Mouse (Mus musculus) liver, embryonic 14.5 days (tissue): ENCODE measurements around the gene Nacc2. TPM values are rescaled to one million over a fixed set of nuclear protein-coding genes. Genes with fewer than 3 reads are reported as not detected.

Source experiments
- ATAC-seq: fragments of 200-750 bp; cut with Nextera tagmentation; 2 replicates; pipeline ENCODE4 v1.8.0; 2017; ENCODE audit warnings: moderate number of reproducible peaks, mild to moderate bottlenecking, moderate library complexity; ENCODE audit not compliant: insufficient read depth
- DNase-seq, 3 experiments: peaks; one replicate each; pipeline ENCODE4 v3.0.0-alpha.2; 2012 to 2013; ENCODE audit warnings: low read depth in 3 of 3, low spot score in 3 of 3
- H3K27ac ChIP-seq: fragments of 300-500 bp; sonication (generic); 2 replicates; pipeline ENCODE4 v1.5.1; 2014; ENCODE audit warnings: moderate library complexity, mild to moderate bottlenecking, control low read depth, inconsistent platforms
- H3K27me3 ChIP-seq: fragments of 300-500 bp; sonication (generic); 2 replicates; pipeline ENCODE4 v1.6.1; 2014; ENCODE audit warnings: mild to moderate bottlenecking, low read length, moderate library complexity; ENCODE audit not compliant: control insufficient read depth, insufficient read depth
- H3K36me3 ChIP-seq: fragments of 300-500 bp; sonication (generic); replicated peaks from 2 replicates; pipeline ENCODE4 v1.6.1; 2014; ENCODE audit warnings: low read depth; ENCODE audit not compliant: control insufficient read depth, insufficient read depth
- H3K4me1 ChIP-seq, 2 experiments: fragments of 200-500 bp in 1 of 2; fragments of 300-500 bp in 1 of 2; sonication (generic) in 1 of 2; replicated peaks; 2 replicates each; pipeline ENCODE4 v1.6.1; 2012 to 2014; ENCODE audit warnings: antibody characterized with exemption in 1 of 2, inconsistent platforms in 1 of 2, low read length in 1 of 2; ENCODE audit not compliant: control insufficient read depth in 2 of 2, insufficient read depth in 2 of 2
- H3K4me2 ChIP-seq: fragments of 300-500 bp; sonication (generic); 2 replicates; pipeline ENCODE4 v1.6.1; 2014; ENCODE audit warnings: low read depth, mild to moderate bottlenecking, control low read depth, moderate library complexity
- H3K4me3 ChIP-seq, 2 experiments: fragments of 200-500 bp in 1 of 2; fragments of 300-500 bp in 1 of 2; sonication (generic) in 1 of 2; 2 replicates each; pipeline ENCODE4 v1.5.1; 2012 to 2014; ENCODE audit warnings: low read depth in 2 of 2, low read length in 2 of 2, mild to moderate bottlenecking in 2 of 2, control low read depth in 1 of 2, inconsistent platforms in 1 of 2, moderate library complexity in 1 of 2; ENCODE audit not compliant: insufficient read depth in 1 of 2
- H3K9ac ChIP-seq: fragments of 300-500 bp; sonication (generic); replicated peaks from 2 replicates; pipeline ENCODE4 v1.6.1; 2014; ENCODE audit warnings: mild to moderate bottlenecking, control low read depth, moderate library complexity
- H3K9me3 ChIP-seq: fragments of 300-500 bp; sonication (generic); 2 replicates; pipeline ENCODE4 v1.6.1; 2016; ENCODE audit warnings: low read length, mixed read lengths; ENCODE audit not compliant: control insufficient read depth
- CTCF ChIP-seq: IDR thresholded peaks from 2 replicates; pipeline ENCODE4 v1.5.1; 2016; ENCODE audit warnings: antibody characterized with exemption, low read depth, control low read depth
- EP300 ChIP-seq: IDR thresholded peaks from 2 replicates; pipeline ENCODE4 v1.6.1; 2016; ENCODE audit warnings: antibody characterized with exemption, low read depth
- WGBS: fragments of 180-500 bp; shearing (Covaris S2); extraction: QIAGEN DNeasy Blood & Tissue Kit; methylation state at CpG from one replicate; pipeline ENCODE4 v1.1.7; 2014; ENCODE audit not compliant: insufficient replicate concordance; 5-methylcytosine and 5-hydroxymethylcytosine counted together
- polyA plus RNA-seq, 2 experiments: library from polyadenylated mRNA; depleted of rRNA in 1 of 2; stranded (reverse) in 1 of 2; unstranded in 1 of 2; fragments of >200 nt; fragmentation: Nextera tagmentation in 1 of 2; extraction: Ambion mirVana in 1 of 2; gene quantifications; 2 replicates each; pipeline versions ENCODE4 v1.2.1 to v1.2.3; 2012 to 2014

Nacc2 gene
- polyA plus RNA-seq, 2 experiments: 1.4 to 2.4 TPM

DNA sequence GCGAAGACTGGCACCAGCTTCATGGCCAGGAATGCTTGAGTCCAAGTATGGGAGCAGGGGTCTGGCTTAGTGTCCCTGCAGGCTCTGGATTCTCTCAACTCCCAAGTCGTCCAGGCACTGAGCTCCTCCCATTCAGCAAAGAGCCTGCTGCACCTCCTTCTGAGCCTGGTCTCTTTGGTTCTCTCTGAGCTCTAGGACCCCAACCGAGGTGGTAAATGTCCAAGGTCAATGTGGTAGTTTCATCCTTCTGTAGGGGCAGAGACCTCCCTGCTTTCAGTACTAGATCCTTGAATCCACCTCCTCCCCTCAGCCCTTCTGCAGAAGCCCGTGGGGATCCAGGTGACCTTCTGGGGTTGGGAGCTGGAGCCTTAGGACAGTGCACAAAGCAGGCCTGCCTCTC is 70.2 kb downstream of the Nacc2 start:
- no peak overlapping the region for H3K4me2 ChIP-seq

GRCm38 (mm10) chr2:26048816-26049215 is 74.2 kb downstream of the Nacc2 start:
- ATAC-seq (peak; percentile 68), DNase-seq (no peak)
- no peaks in the 10 kb centered on the region for H3K9me3 ChIP-seq
- H3K4me2 ChIP-seq: no peak overlapping the region
- H3K36me3 ChIP-seq: no peaks in the 10 kb centered on the region
- H3K9ac ChIP-seq: no peak overlapping the region
- peaks cover 6 to 13% of the 10 kb centered on the region in 2 experiments for H3K4me1 ChIP-seq
- 11% methylated on average over 5 of the region's 5 CpGs for WGBS
- no peak overlapping the region for H3K27ac ChIP-seq
- TF ChIP-seq CTCF: no peak
- TF ChIP-seq EP300: 0 out of 2 replicates have a peak, but pooled peaks have one; percentile 46
- H3K4me3 ChIP-seq: no peak overlapping the region
- no peaks in the 10 kb centered on the region for H3K27me3 ChIP-seq

More for the DNA sequence above, 70.2 kb downstream of the Nacc2 start:
- H3K9ac ChIP-seq: no peak overlapping the region
- WGBS: 43% methylated on average over 4 of the region's 4 CpGs
- no peak overlapping the region for H3K4me3 ChIP-seq
- no peaks in the 10 kb centered on the region for H3K9me3 ChIP-seq
- peaks cover 6 to 13% of the 10 kb centered on the region in 2 experiments for H3K4me1 ChIP-seq
- no peak for TF ChIP-seq EP300
- no peak for DNase-seq
- H3K36me3 ChIP-seq: no peaks in the 10 kb centered on the region
- no peaks in the 10 kb centered on the region for H3K27me3 ChIP-seq
- ATAC-seq: no peak
- no peak overlapping the region for H3K27ac ChIP-seq

DNA sequence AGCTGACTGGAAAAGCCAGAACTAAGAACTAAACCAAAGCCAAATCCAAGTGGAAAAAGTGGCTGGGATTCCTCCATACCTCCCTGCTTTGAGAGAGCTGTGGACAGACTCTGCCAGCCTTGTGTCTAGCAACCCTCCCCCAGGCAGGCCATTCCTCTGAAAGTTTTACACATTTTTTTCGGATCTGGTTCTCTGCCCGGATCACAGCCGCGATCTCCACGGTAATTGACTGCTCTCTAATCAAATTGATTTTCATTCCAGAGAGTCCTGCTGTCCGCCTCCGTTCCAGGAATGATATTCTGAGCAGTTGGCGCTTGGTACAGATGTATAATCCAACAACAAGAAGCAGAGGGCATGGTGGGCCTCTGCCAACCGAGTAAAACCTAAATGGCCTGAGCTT is 78.8 kb downstream of the Nacc2 start:
- Histone ChIP-seq H3K4me1 (peaks cover 19 to 33% of the 10 kb centered on the region in 2 experiments), H3K4me2 (no peak overlapping the region), H3K9ac (no peak overlapping the region), H3K9me3 (no peaks in the 10 kb centered on the region), H3K36me3 (no peaks in the 10 kb centered on the region), H3K4me3 (no peak overlapping the region), H3K27ac (no peak overlapping the region), H3K27me3 (no peaks in the 10 kb centered on the region)
- DNase-seq: no peak
- ATAC-seq: no peak
- TF ChIP-seq CTCF: no peak
- TF ChIP-seq EP300: no peak
- WGBS: 87% methylated on average over 9 of the region's 9 CpGs

GRCm38 (mm10) chr2:26042603-26043002 is 80.4 kb downstream of the Nacc2 start:
- 60% methylated on average over 3 of the region's 3 CpGs for WGBS
- Histone ChIP-seq H3K4me3 (no peak overlapping the region), H3K9me3 (no peaks in the 10 kb centered on the region), H3K36me3 (no peaks in the 10 kb centered on the region), H3K27ac (no peak overlapping the region), H3K4me1 (peaks cover 26 to 38% of the 10 kb centered on the region in 2 experiments), H3K9ac (no peak overlapping the region), H3K27me3 (no peaks in the 10 kb centered on the region), H3K4me2 (no peak overlapping the region)
- DNase-seq (no peak), ATAC-seq (peak; percentile 54; the same call in 1 of the 2 replicates)
- no peak for TF ChIP-seq EP300
- TF ChIP-seq CTCF: no peak

DNA sequence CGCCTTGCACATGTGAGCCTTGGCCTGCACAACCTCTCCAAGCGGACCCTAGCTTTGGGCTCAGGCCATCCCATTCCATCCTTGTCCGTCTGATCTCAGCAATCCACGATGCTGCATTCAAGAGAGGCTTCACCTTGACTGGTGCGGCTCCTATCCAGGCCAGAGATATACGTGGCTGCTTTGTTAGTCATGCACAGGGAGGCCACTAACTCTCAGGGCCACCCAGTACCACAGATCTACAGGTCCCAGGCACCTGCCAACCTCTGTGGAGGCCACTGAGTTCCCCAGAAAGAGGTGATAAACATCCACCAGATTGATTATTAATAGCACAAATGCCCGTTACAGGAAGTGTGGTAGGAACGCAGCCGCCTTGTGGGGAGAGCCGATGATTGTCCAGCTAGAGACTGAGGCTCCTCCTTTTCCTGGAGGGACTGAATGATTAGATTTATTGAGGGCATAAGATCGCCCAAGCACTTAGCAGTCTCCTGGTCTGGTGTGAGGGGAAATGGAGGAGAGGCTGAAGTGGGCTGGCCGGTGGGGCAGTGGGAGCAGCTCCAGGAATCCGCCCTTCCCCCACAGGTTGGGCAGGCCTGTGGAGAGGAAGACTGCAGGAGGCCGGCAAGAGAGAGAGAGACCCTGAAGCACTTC is 81.7 kb downstream of the Nacc2 start:
- no peak for DNase-seq
- Histone ChIP-seq H3K4me3 (no peak overlapping the region), H3K27ac (no peak overlapping the region), H3K9ac (no peak overlapping the region), H3K36me3 (no peaks in the 10 kb centered on the region), H3K4me2 (no peak overlapping the region), H3K9me3 (no peaks in the 10 kb centered on the region), H3K4me1 (peaks cover 39 to 50% of the 10 kb centered on the region in 2 experiments), H3K27me3 (no peaks in the 10 kb centered on the region)
- whole genome bisulfite sequencing: 22% methylated on average over 14 of the region's 14 CpGs
- TF ChIP-seq CTCF (no peak), EP300 (no peak)
- ATAC-seq: no peak
